Mouse (Mus musculus): ENCODE results near the gene Frs3. TPM values are rescaled to one million over a fixed set of nuclear protein-coding genes. Genes with fewer than 3 reads are reported as not detected.
A peak's percentile ranks its signal among the peaks of the same experiment; 100 is the strongest.

Frs3 gene
- polyA plus RNA-seq, 1 experiment = 3.4 TPM

DNA sequence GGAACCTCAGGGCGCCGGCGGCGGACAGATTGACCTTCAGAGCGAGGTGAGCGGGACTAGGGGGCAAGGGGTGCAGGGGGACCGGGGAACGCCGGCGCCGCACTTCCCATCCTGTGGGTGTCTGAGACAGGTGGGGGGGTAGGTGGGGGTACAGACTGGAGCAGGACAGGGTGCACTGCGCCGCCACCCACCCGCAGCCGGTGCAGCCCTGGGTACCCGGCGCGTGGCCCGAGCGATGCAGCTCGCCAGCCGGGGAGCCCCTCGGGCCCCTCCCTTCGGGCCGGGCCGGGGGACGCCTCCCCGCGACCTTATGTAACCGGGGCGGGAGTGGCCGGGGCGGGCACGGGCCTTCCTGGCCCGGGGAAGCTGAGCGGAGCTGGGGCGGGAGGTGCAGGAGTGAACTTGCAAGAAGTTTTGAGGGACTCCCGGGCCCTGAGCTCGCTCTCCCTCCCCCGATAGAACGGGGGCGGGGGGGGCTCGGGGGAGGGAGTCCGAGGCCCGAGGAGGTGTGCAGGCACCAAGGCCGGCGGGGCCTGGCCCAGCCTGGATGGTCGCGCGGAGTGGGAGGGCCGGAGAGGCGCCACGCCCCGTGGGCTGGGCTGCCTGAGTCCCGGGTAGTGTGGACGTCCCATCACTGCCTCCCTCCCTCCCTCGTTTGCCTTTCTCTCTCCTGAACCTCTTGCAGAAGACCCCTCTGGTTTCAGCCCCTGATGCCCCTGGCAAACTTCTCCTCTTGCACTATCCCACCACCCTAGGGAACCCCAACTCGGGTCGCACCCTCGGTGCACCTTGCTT lies 48.6 kb downstream of the Frs3 start:
- H3K4me3 ChIP-seq (ENCODE audit: insufficient read depth, low read depth, low read length) = peak overlapping the region; percentile 85
- peak overlapping the region; percentile 88 for H3K27ac ChIP-seq (replicated peaks; ENCODE audit: low read depth, low read length)
- peaks cover 20% of the 10 kb centered on the region for H3K4me1 ChIP-seq (ENCODE audit: control insufficient read depth, insufficient read depth, insufficient read length, low read length)

DNA sequence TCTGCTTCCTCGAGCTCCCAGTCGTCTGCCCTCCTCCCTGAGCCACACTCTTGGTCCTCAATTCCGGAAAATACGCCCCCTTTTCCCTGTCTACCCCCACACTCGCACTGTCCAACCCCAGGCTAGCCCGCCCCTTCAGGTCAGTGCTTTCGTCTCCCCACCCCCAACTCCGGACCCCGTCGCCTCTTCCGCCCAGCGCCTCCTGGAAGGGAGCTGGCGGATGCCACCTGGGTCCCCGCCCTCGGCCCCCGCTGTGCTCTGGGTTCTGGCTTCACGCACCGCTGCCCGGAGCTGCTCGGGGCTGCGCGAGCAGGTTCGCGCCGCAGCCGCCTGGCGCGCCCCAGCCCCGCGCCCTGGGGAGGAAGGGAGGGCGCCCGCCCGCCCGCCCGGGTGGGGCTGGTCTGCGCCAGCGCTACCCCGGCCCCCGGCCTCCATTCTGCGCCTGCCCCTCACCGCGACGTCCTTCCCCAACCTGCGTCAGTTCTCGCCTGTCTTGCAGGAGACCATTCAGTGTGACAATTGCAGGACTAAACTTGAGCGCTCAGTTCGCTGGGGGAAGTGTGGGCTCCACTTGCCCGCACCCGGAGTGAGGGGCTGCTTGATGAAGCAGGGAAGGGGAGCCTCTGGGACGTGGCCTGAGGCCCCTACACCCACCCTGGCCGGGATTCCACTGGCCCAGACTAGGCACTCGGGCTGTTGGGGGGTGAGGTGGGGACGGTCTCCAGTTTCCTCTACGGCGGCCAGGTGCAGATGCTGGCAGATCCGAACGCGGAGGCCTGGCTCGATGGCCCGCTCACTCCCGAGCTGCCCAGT lies 49.4 kb downstream of the Frs3 start:
- peaks cover 20% of the 10 kb centered on the region for H3K4me1 ChIP-seq (ENCODE audit: control insufficient read depth, insufficient read depth, insufficient read length, low read length)
- peak overlapping the region; percentile 47 for H3K27ac ChIP-seq (replicated peaks; ENCODE audit: low read depth, low read length)

DNA sequence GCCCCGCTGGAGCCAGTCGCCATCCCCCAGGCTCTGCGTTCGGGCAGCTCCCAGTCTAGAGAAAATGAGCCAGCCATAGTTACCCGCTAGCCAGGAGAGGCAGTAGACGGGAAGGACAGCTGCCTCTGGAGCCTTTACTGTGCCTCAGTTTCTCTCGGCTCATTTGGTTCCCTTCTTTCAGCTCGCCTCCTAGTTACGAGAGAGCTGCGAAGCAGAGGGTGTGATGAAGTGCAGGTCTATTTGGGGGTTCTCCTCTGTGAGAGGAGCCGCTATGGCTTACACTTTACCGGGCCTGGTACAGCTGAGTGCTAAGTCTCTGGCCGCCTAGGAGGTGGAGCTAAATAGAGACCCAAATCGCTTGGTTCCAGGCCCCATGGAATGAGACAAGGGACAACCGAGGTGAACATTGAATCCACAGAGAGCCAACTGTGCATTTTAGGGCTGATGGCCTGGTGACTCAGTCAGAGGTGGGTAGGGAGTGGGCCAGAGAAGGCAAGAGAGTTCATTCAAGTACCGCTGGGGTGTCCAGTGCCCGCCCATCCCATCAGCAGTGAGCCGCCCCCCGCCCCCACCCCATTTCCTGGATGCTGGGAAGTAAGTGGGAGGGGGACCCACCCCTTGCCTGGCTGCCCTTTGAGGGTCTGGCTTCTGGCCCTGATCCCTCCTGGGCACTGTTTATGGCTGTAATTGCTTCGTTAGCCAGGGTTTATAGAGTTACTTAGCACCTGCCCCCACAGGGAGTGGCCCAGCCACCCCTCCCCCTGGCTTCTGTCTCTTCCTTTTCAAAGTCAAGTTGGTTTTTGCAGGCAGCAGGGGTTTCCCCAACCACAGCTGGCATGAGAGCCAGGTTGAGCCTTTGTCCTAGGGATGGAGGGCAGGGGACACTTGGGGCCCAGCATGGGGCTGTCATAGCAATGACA lies 50.3 kb downstream of the Frs3 start:
- Histone ChIP-seq H3K4me3 (ENCODE audit: insufficient read depth, low read depth, low read length) (peak overlapping the region; percentile 85), H3K27ac (replicated peaks; ENCODE audit: low read depth, low read length) (peak overlapping the region; percentile 28; the same call in 1 of the 2 replicates), H3K4me1 (ENCODE audit: control insufficient read depth, insufficient read depth, insufficient read length, low read length) (peaks cover 20% of the 10 kb centered on the region)

More for the DNA sequence above, 49.4 kb downstream of the Frs3 start:
- H3K4me3 ChIP-seq (ENCODE audit: insufficient read depth, low read depth, low read length) = peak overlapping the region; percentile 85

DNA sequence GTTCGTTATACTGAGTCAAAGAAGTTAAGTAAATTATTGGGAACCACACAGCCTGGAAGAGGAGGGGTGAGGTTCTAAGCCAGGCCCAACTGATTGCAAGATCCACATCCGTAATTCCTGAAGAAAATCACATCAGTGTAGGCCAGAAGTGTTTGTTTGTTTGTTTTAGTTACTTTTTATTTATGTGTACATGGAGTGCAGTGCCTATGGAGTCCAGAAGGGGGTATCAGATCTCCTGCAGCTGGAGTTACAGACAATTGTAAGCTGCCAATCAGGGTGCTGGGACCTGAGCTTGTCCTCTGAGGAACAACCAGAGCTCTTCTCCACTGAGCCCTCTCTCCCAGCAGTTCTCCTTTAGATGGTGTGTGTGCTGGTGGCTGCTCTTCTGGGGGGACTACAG lies 51.4 kb downstream of the Frs3 start:
- H3K4me3 ChIP-seq (ENCODE audit: insufficient read depth, low read depth, low read length) = no peak overlapping the region
- H3K27ac ChIP-seq (replicated peaks; ENCODE audit: low read depth, low read length) = peak overlapping the region; percentile 1; the same call in 1 of the 2 replicates
- H3K4me1 ChIP-seq (ENCODE audit: control insufficient read depth, insufficient read depth, insufficient read length, low read length) = peaks cover 20% of the 10 kb centered on the region

DNA sequence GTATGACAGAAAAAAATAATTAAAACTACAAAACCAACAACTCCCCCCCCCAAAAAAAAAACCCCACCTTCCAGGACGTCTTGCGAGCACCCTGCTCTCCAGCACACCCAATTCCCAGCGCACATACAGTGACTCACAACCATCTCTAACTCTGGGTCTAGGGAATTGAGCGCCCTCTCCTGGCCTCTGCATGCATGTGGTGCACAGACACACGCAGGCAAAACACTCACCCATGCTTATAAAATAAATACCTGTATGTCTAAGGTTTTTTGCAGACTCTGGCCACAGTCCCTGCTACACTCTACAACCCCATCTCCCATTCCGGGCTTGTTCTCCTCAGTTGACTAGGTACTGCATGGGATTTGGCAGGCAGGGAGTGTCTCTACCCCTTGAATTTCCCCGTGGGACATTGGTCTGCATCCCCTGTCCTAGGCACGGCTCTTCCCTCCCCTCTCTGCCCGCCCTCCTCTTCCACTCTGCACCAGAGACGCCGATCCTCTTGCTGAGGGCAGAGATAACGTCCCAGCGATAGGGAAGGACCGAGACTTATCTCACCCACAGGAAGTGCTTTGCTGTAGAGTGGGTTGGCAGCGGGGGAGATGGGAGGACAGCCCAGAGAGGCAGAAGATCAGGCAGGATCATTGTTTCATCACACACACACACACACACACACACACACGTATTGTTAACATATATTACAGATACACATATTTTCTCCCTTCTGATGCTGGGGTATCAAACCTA lies 54.3 kb downstream of the Frs3 start:
- H3K27ac ChIP-seq (replicated peaks; ENCODE audit: low read depth, low read length) = no peak overlapping the region
- H3K4me1 ChIP-seq (ENCODE audit: control insufficient read depth, insufficient read depth, insufficient read length, low read length) = peaks cover 20% of the 10 kb centered on the region
- no peak overlapping the region for H3K4me3 ChIP-seq (ENCODE audit: insufficient read depth, low read depth, low read length)

DNA sequence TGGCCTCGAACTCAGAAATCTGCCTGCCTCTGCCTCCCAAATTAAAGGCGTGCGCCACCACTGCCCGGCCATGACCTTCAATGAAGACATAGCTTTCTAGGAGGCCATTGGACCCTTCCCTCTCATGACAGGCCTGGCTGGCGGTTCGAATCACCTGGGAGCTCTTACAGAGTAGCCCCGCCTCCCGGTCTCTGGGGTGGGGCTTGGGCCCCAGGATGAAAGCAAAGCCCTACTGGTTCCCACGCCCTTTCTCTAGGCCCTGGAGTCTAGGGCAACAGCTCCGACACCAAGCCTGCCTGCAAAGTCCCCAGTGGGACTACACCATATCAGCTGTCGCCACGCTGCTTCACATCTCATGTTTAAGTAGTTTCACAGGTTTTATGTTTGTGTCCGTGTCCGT lies 55.3 kb downstream of the Frs3 start:
- H3K4me1 ChIP-seq (ENCODE audit: control insufficient read depth, insufficient read depth, insufficient read length, low read length) = peaks cover 18% of the 10 kb centered on the region
- H3K27ac ChIP-seq (replicated peaks; ENCODE audit: low read depth, low read length) = no peak overlapping the region
- no peak overlapping the region for H3K4me3 ChIP-seq (ENCODE audit: insufficient read depth, low read depth, low read length)

DNA sequence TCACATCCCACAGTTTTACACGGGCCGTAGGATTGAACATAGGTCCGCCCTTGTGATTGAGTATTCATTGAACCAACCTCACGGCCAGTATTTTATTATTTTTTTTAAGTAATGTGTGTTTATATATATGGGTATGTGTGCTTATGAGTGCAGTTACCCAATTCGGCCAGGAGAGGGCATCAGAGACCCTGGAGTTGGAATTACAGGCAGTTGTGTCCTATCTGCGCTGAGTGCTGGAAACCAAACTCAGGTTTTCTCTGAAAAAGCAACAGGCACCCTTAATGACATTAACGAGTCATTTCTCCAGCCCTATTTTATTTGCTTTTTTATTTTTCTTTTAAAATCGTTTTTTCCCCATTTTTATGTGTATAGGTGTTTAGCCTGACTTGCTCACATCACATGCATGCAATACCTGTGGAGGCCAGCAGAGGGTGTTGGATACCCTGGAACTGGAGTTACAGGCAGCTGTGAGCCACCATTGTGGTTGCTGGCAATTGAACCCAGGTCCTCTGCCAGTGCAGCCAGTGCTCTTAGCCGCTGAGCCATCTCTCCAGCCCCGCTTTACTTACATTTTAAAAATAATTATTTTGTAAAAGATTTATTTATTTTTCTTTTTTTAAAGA lies 56.0 kb downstream of the Frs3 start:
- H3K4me3 ChIP-seq (ENCODE audit: insufficient read depth, low read depth, low read length) = no peak overlapping the region
- no peak overlapping the region for H3K27ac ChIP-seq (replicated peaks; ENCODE audit: low read depth, low read length)
- H3K4me1 ChIP-seq (ENCODE audit: control insufficient read depth, insufficient read depth, insufficient read length, low read length) = peaks cover 16% of the 10 kb centered on the region

DNA sequence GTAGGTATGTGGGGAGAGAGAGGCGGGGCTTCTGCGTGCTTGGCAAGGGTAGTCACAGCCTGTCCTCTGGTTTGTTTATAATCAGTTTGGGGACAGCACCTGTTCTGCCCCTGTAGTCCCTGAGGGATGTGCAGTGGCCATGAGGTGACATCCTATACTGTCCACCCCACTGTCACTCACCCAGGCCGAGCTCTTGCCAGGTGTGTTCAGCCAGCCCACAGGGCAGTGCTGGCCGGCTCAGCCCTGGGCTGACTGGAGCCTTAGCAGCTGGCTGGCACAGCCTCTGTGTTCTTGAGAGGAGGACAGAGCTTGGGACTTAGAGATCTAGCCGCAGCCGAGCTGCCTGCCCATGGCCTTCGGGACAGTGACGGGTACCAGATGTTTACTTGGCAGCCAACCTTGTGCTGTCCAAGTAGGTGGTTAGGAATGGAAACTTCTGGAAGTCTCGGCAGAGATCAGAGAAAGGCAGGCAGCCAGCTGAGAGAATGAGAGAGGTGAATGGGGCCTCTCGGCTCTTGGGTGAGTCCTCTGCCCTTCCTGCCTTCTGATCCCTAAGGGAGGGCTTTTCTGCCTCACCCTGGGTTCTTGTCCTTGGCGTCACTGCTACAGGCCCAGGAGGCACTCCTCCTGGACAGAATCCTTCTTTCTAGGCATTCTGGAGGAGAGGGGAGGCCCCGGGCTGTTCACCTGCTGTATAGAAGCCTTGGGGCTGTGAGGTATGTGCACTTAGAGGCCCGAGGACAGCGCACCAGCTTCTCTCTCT lies 60.1 kb downstream of the Frs3 start:
- Histone ChIP-seq H3K4me3 (ENCODE audit: insufficient read depth, low read depth, low read length) (no peak overlapping the region), H3K4me1 (ENCODE audit: control insufficient read depth, insufficient read depth, insufficient read length, low read length) (peaks cover 8% of the 10 kb centered on the region), H3K27ac (replicated peaks; ENCODE audit: low read depth, low read length) (peak overlapping the region; percentile 45)

DNA sequence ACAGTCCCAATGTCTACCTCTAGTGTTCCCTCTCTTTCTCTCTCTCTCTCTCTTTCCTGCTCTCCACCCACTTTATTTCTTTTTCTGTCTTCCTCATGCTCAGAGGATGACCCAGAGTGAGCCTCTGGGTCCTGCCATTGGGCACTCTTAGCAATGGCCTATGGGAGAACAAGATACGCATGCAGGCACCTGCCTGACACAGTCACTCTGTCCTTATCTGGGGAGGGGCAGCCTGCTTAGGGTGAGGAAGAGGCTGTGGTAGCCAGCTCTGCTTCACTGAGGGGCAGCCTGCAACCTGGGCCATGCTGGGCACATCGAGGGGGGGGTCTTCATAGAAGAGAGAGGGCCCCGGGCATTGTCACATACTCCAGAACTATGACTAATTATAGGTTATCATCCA lies 60.8 kb downstream of the Frs3 start:
- Histone ChIP-seq H3K4me3 (ENCODE audit: insufficient read depth, low read depth, low read length) (no peak overlapping the region), H3K27ac (replicated peaks; ENCODE audit: low read depth, low read length) (0 out of 2 replicates have a peak overlapping the region, but pooled peaks have one; percentile 45), H3K4me1 (ENCODE audit: control insufficient read depth, insufficient read depth, insufficient read length, low read length) (peaks cover 11% of the 10 kb centered on the region)

DNA sequence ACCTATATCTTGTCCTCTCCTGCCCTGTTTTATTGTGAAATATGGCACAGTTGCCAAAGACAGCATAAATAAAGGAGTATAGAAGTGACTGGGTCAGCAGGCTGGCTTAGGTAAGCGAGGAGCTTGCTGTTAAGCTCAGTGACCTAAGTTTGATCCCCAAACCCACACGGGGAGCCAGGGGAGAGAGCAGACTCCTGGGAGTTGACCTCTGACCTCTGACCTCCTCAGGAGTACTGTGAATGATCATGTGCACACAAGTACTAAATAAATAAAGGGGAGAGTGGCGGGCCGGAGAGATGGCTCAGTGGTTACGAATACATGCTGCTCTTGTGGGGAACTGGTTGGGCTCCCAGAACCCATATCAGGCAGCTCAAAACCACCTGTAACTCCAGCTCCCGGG lies 61.3 kb downstream of the Frs3 start:
- Histone ChIP-seq H3K27ac (replicated peaks; ENCODE audit: low read depth, low read length) (no peak overlapping the region), H3K4me3 (ENCODE audit: insufficient read depth, low read depth, low read length) (no peak overlapping the region)

DNA sequence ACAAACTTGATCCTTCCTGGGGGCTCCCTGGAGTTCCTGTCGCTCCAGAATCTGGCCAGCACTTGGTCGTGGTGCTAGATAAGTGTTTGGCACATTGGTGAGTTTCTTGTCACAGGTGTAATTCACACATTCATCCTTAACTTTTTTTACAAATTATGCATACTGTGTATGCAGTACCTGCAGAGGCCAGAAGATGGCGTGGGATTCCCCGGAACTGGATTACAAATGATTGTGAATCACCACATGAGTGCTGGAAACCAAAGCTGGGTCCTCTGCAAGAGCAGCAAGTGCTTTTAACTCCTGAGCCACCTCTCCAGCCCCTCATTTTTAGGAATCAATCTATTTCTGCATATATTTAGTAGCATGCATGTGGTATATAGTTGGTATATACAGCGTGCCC lies 63.0 kb downstream of the Frs3 start:
- H3K4me3 ChIP-seq (ENCODE audit: insufficient read depth, low read depth, low read length) = no peak overlapping the region
- peaks cover 20% of the 10 kb centered on the region for H3K4me1 ChIP-seq (ENCODE audit: control insufficient read depth, insufficient read depth, insufficient read length, low read length)
- no peak overlapping the region for H3K27ac ChIP-seq (replicated peaks; ENCODE audit: low read depth, low read length)

More for the DNA sequence above, 61.3 kb downstream of the Frs3 start:
- peaks cover 16% of the 10 kb centered on the region for H3K4me1 ChIP-seq (ENCODE audit: control insufficient read depth, insufficient read depth, insufficient read length, low read length)

DNA sequence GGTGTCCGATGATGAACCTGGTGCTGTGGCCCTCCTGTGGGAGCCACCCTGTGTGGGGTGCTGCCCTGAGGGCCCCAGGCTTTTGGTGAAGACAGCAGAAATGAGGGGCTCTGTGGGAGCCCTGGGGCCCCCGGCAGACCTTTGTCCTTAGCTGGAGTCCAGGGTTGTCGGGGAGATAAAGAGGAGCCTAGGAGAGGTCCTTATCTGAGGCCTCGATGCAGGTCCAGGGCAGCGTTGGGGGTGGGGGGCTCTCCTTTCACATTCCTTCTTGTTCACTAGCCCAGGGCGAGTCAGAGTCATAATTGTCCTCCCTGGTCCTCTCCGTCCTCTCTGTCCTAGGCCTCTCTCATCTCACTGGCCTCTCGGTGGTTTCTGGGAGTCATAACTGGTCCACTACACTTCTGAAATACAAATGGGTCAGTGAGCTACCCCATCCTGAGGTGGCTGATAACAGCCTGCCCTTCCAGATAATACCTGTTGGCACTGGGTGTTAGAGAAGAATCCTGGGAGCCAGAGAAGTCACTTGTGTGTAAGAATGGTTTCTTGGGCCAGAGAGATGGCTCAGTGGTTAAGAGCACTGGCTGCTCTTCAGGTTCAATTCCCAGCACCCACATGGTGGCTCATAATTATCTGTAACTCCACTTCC lies 64.4 kb downstream of the Frs3 start:
- no peak overlapping the region for H3K4me3 ChIP-seq (ENCODE audit: insufficient read depth, low read depth, low read length)
- peaks cover 23% of the 10 kb centered on the region for H3K4me1 ChIP-seq (ENCODE audit: control insufficient read depth, insufficient read depth, insufficient read length, low read length)
- H3K27ac ChIP-seq (replicated peaks; ENCODE audit: low read depth, low read length) = 0 out of 2 replicates have a peak overlapping the region, but pooled peaks have one; percentile 10
